Mouse (Mus musculus) heart, postnatal 0 days (tissue): Measurements from ENCODE around the gene Tmem206. TPM values are rescaled to one million over a fixed set of nuclear protein-coding genes. Genes with fewer than 3 reads are reported as not detected.
A peak's percentile ranks its signal among the peaks of the same experiment; 100 is the strongest.

Experiments used
- ATAC-seq: fragments of 200-750 bp; cut with Nextera tagmentation; 2 replicates; pipeline ENCODE4 v1.8.0; 2017; ENCODE audit warnings: low read depth, moderate number of reproducible peaks, moderate library complexity; ENCODE audit not compliant: insufficient read depth
- DNase-seq: peaks from one replicate; pipeline ENCODE4 v3.0.0-alpha.2; 2016; ENCODE audit warnings: low spot score
- H3K27ac ChIP-seq: fragments of 300-500 bp; sonication (generic); 2 replicates; pipeline ENCODE4 v1.5.1; 2014; ENCODE audit warnings: low read depth, mild to moderate bottlenecking
- H3K27me3 ChIP-seq: fragments of 300-500 bp; sonication (generic); 2 replicates; pipeline ENCODE4 v1.6.1; 2014; ENCODE audit warnings: low read length, mixed read lengths; ENCODE audit not compliant: control insufficient read depth, insufficient read depth
- H3K36me3 ChIP-seq: fragments of 300-500 bp; sonication (generic); replicated peaks from 2 replicates; pipeline ENCODE4 v1.6.1; 2014; ENCODE audit warnings: low read length, mixed read lengths; ENCODE audit not compliant: control insufficient read depth, insufficient read depth
- H3K4me1 ChIP-seq: fragments of 300-500 bp; sonication (generic); 2 replicates; pipeline ENCODE4 v1.6.1; 2014; ENCODE audit warnings: antibody characterized with exemption; ENCODE audit not compliant: control insufficient read depth, insufficient read depth
- H3K4me2 ChIP-seq: fragments of 300-500 bp; sonication (generic); 2 replicates; pipeline ENCODE4 v1.6.1; 2014; ENCODE audit warnings: low read depth, mild to moderate bottlenecking, low read length, moderate library complexity
- H3K4me3 ChIP-seq: fragments of 300-500 bp; sonication (generic); 2 replicates; pipeline ENCODE4 v1.5.1; 2014; ENCODE audit warnings: low read depth, low read length
- H3K9ac ChIP-seq: fragments of 300-500 bp; sonication (generic); replicated peaks from 2 replicates; pipeline ENCODE4 v1.6.1; 2014; ENCODE audit warnings: low read depth, low read length, mixed read lengths
- H3K9me3 ChIP-seq: fragments of 300-500 bp; sonication (generic); replicated peaks from 2 replicates; pipeline ENCODE4 v1.6.1; 2016; ENCODE audit warnings: low read length; ENCODE audit not compliant: control insufficient read depth
- CTCF ChIP-seq: IDR thresholded peaks from 2 replicates; pipeline ENCODE4 v1.5.1; 2016; ENCODE audit warnings: antibody characterized with exemption, control low read depth, low read depth
- EP300 ChIP-seq: IDR thresholded peaks from 2 replicates; pipeline ENCODE4 v1.6.1; 2016; ENCODE audit warnings: antibody characterized with exemption, low read depth
- WGBS: fragments of 180-500 bp; shearing (Covaris S2); extraction: QIAGEN DNeasy Blood & Tissue Kit; methylation state at CpG from one replicate; pipeline ENCODE4 v1.1.7; 2014; 5-methylcytosine and 5-hydroxymethylcytosine counted together
- polyA plus RNA-seq: library from polyadenylated mRNA; unstranded; fragments of >200 nt; fragmentation: Nextera tagmentation; extraction: Ambion mirVana; gene quantifications from 2 replicates; pipeline ENCODE4 v1.2.1, GENCODE M21; 2015
- total RNA-seq: library from RNA; depleted of rRNA; stranded (reverse); fragments of >200 nt; gene quantifications from 2 replicates; pipeline ENCODE4 v1.2.3, GENCODE M21; 2014; ENCODE audit warnings: low replicate concordance

Gene Tmem206
- total and polyA plus RNA-seq, 2 experiments from 2014 or later: 5.3 to 10.9 TPM

GRCm38 (mm10) chr1:191350355-191350754, 24.6 kb downstream of the Tmem206 start:
- TF ChIP-seq EP300: no peak
- no peak for TF ChIP-seq CTCF
- H3K27me3 ChIP-seq: no peaks in the 10 kb centered on the region
- 0 out of 2 replicates have a peak, but pooled peaks cover 8% of the 10 kb centered on the region for H3K4me1 ChIP-seq
- no peak overlapping the region for H3K9ac ChIP-seq
- no peak overlapping the region for H3K27ac ChIP-seq
- ATAC-seq (no peak), DNase-seq (no peak)
- no peak overlapping the region for H3K4me3 ChIP-seq
- no peaks in the 10 kb centered on the region for H3K9me3 ChIP-seq
- H3K36me3 ChIP-seq: peaks cover 67% of the 10 kb centered on the region
- 95% methylated on average over 5 of the region's 5 CpGs for WGBS
- no peak overlapping the region for H3K4me2 ChIP-seq

- no peak; the same call in 1 of the 2 replicates for ATAC-seq
- TF ChIP-seq EP300 (no peak), CTCF (peak; percentile 58)
- Histone ChIP-seq H3K4me2 (no peak overlapping the region), H3K36me3 (peaks cover 66% of the 10 kb centered on the region), H3K9me3 (no peaks in the 10 kb centered on the region), H3K4me3 (no peak overlapping the region), H3K27ac (0 out of 2 replicates have a peak overlapping the region, but pooled peaks have one; percentile 43), H3K4me1 (0 out of 2 replicates have a peak, but pooled peaks cover 8% of the 10 kb centered on the region), H3K9ac (no peak overlapping the region), H3K27me3 (no peaks in the 10 kb centered on the region)
- 56% methylated on average over 14 of the region's 14 CpGs for WGBS
- DNase-seq: peak; percentile 55
Measured at GRCm38 (mm10) chr1:191352786-191353488, 27.2 kb downstream of the Tmem206 start.

- TF ChIP-seq EP300: no peak
- TF ChIP-seq CTCF: no peak
- Histone ChIP-seq H3K9ac (no peak overlapping the region), H3K4me3 (no peak overlapping the region), H3K4me2 (no peak overlapping the region), H3K27me3 (no peaks in the 10 kb centered on the region), H3K27ac (no peak overlapping the region), H3K4me1 (0 out of 2 replicates have a peak, but pooled peaks cover 2% of the 10 kb centered on the region), H3K36me3 (peaks cover 70% of the 10 kb centered on the region), H3K9me3 (no peaks in the 10 kb centered on the region)
- ATAC-seq (no peak), DNase-seq (no peak)
- 74% methylated on average over 4 of the region's 4 CpGs for WGBS
Measured at GRCm38 (mm10) chr1:191353836-191354235, 28.1 kb downstream of the Tmem206 start.

GRCm38 (mm10) chr1:191356936-191357335, 31.2 kb downstream of the Tmem206 start:
- Histone ChIP-seq H3K4me3 (no peak overlapping the region), H3K9me3 (no peaks in the 10 kb centered on the region), H3K27ac (no peak overlapping the region), H3K4me2 (no peak overlapping the region), H3K4me1 (no peaks in the 10 kb centered on the region), H3K27me3 (no peaks in the 10 kb centered on the region), H3K9ac (no peak overlapping the region), H3K36me3 (peaks cover 81% of the 10 kb centered on the region)
- ATAC-seq (no peak), DNase-seq (no peak)
- 42% methylated on average over 1 of the region's 1 CpGs for WGBS
- TF ChIP-seq EP300 (no peak), CTCF (no peak)

GRCm38 (mm10) chr1:191359478-191359877, 33.8 kb downstream of the Tmem206 start:
- Histone ChIP-seq H3K9ac (no peak overlapping the region), H3K4me3 (no peak overlapping the region), H3K4me1 (no peaks in the 10 kb centered on the region), H3K36me3 (peaks cover 72% of the 10 kb centered on the region), H3K27me3 (no peaks in the 10 kb centered on the region), H3K4me2 (no peak overlapping the region), H3K9me3 (no peaks in the 10 kb centered on the region), H3K27ac (no peak overlapping the region)
- DNase-seq (no peak), ATAC-seq (no peak)
- 75% methylated on average over 7 of the region's 7 CpGs for WGBS
- TF ChIP-seq CTCF (no peak), EP300 (no peak)

GRCm38 (mm10) chr1:191362412-191362811, 36.7 kb downstream of the Tmem206 start:
- Histone ChIP-seq H3K36me3 (peaks cover 50% of the 10 kb centered on the region), H3K27ac (no peak overlapping the region), H3K9ac (no peak overlapping the region), H3K4me1 (no peaks in the 10 kb centered on the region), H3K4me3 (no peak overlapping the region), H3K27me3 (no peaks in the 10 kb centered on the region), H3K9me3 (no peaks in the 10 kb centered on the region), H3K4me2 (no peak overlapping the region)
- DNase-seq: no peak
- TF ChIP-seq EP300 (no peak), CTCF (no peak)
- no peak for ATAC-seq
- 70% methylated on average over 6 of the region's 6 CpGs for WGBS
